Mouse (Mus musculus) spleen, postnatal 4 days (tissue): Measurements from ENCODE around the gene Ptprn2.
A peak's percentile ranks its signal among the peaks of the same experiment; 100 is the strongest.

Source experiments
- DNase-seq, 2 experiments: peaks; one replicate each; pipeline ENCODE4 v3.0.0; 2022; ENCODE audit warnings: low spot score in 2 of 2

Ptprn2 gene

DNA sequence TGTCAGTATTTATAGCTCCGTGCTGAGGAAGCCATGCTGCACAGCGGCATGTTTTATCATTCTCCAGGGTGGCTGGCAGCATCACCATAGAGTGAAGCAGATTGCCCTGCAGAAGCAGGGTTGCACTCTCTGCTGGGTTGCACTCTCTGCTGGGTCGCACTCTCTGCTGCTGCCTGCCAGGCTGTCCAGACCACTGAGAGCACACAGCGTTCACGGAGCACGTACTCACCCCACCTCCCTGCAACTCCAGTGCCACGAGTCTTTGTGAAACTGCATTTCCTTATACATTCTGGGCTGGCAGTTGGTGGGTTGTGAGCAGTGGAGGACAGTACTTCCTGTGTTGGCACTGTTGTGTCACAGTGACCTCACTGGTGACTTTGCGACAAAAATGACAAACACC lies 108.9 kb downstream of the Ptprn2 start:
- no peak for DNase-seq

DNA sequence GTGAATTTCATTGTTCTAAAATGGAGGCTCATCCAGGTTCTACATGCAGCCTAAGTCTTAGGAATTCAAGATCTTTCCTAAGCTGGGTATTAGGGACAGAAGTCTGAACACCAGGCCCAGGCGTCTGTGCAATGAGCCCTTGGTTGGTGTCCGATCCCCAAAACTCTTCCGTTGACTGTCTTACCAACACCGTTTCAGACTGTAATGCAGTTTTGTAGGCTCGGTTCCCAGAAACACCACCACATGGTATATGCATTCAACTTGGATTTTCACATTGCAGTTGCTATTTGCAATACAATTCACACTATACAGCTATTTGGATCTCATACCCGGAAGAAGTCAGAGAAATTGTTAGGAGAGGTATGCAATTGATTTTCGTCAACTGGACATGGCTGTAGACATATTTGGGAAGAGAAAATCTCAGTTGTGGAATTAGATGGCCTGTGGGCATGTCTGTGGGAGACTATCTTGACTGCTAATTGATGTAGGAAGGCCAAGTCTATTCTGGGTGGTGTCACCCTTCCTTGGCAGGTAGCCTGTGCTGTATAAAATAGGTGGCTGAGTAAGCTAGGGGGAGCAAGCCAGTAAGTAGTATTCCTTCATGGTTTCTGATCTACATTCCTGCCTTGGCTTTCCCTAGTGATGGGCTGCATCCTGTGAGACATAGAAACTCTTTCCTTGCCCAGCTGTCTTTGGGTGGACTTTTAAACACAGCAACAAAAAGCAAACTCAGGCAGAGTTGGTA lies 109.5 kb downstream of the Ptprn2 start:
- DNase-seq = no peak

- no peak for DNase-seq
These were observed 110.2 kb downstream of the Ptprn2 start for GRCm38 (mm10) chr12:116595727-116596126.

- DNase-seq = no peak
These were observed 111.5 kb downstream of the Ptprn2 start for GRCm38 (mm10) chr12:116596993-116597392.

- DNase-seq = no peak
These were observed 112.2 kb downstream of the Ptprn2 start for GRCm38 (mm10) chr12:116597670-116598069.

DNA sequence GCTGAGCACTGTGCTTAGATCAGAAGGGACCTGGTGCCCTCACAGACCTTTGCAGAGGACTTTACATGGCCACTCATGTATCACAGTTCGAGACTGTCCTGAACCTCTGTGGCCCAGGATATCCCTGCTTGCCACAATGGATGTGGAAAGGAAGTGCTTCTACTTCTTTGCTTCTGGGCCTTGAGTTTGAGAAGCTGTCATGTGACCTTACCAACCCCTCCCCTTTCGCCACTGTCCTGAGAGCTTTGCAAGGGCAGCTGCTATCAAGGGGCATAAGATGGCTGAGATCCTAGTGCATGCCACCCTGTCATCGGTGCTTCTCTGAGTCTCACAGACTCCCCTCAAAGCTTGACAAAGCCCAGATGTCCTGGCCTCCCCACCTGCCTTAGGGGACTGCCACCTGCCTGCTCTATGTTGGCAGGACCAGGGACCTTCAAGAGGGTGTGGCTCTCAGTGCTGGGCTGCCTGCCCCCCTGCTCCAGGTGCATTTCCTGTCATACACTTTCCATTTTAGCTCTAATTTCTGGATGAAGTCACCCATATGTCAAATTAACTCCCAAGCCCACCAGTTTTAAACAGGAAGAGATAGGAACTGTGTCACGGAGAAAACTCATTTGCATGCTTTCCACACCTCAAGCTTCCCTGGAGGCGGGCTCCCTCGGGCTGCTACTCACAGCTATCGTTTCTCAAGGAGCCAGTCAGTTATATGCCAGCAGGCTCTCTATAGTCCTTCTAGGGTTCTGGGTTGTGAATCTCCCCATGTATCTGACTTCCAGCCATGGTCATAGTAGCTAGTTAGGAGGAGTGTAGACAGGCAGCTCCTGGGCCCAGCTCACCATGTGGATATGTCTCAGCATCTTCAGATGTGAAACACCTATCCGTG lies 112.8 kb downstream of the Ptprn2 start:
- DNase-seq = no peak

DNA sequence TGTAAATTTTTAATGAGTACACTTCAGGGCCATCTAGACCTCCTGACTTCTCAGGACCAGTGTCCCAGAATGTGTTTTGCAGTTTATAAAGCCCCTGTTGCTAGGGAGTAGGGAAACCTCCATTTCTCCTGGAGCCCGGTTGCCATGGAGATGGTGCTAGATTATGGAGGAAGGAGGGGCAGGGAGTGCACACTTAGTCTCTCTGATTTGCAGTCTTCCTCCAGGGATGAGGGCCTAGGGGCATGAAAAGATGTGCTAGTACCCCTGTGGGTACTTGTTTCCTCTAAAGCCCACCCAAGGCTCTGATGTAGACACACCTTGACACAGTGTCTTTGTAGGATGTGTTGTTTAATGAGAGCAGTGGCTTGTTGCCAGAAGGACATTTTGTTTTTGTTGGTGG lies 114.0 kb downstream of the Ptprn2 start:
- DNase-seq = no peak

GRCm38 (mm10) chr12:116600054-116600453 lies 114.5 kb downstream of the Ptprn2 start:
- DNase-seq = no peak

GRCm38 (mm10) chr12:116601395-116601794 lies 115.9 kb downstream of the Ptprn2 start:
- no peak for DNase-seq

GRCm38 (mm10) chr12:116601921-116602320 lies 116.4 kb downstream of the Ptprn2 start:
- no peak for DNase-seq

DNA sequence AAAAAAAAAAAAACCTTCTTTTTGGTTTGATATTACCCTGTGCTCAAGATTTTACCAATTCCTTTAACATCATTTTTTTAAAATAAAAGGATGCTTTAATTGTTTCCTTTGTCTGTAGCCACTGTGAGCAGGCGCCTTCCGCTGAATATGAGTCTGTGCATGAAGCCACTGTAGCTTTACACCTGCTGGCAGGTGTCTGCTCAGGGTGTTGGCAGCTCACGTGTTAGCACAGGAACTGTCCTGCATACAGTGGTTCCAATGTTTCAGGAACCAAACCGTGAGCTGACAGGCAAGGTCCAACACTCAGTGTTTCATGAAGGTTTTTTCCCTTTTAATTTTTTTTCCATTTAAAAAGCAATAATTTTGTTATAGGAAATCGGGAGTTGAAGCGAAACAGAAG lies 123.1 kb downstream of the Ptprn2 start:
- DNase-seq = no peak

- peak; percentile 28 to 78 for DNase-seq
These were observed 134.3 kb downstream of the Ptprn2 start for GRCm38 (mm10) chr12:116619868-116620267.

DNA sequence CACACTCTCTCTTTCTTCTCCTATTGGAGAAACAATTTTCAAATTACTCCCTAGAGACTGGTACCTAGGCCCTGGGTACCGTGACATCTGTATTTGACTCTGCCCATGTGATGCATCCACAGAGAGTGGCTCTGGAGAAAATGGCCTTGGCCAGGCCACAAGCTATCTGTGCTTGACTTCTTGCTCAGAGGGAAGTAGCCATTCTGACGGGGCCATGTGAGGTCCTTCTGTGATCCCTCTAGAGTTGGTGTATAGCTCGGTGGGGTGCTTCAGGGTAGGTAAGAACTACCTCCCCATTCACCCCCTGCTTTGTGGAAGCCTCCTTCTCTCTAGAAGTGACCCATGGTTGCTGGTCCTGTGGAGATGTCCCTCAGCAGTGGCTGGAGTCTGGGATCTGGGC lies 134.8 kb downstream of the Ptprn2 start:
- DNase-seq = no peak

DNA sequence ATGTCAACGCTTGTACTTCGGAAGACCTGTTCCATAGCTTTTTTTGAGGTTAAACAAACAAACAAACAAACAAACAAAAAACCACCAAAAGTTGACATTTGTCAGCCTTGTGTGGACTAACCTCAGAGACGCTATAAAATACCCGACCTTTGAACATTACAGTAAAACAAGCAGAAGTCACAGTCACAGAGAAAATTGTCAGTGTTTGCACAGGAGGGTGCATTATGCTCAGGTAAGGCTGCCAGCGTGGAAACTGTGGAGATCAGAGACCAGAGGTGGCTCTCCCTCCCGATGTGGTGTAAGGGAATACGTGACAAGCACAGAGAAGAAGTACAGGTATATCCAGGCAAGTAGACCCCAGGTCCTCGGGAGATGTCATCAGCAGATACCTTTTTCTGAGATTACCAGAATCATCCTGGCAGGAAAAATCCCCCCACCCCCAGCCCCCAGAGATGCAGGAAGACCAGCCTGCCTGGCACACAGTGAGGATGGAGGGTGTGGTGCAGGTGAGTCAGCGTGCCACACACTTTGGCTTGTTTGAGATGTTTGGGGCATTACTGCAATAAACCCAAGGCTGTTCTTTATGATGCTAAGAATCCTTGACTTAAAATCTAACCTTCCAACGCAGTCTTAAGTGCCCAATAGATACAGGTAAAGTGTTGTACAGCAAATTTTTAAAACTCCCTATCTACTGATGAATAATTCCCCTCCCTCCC lies 136.0 kb downstream of the Ptprn2 start:
- no peak for DNase-seq

DNA sequence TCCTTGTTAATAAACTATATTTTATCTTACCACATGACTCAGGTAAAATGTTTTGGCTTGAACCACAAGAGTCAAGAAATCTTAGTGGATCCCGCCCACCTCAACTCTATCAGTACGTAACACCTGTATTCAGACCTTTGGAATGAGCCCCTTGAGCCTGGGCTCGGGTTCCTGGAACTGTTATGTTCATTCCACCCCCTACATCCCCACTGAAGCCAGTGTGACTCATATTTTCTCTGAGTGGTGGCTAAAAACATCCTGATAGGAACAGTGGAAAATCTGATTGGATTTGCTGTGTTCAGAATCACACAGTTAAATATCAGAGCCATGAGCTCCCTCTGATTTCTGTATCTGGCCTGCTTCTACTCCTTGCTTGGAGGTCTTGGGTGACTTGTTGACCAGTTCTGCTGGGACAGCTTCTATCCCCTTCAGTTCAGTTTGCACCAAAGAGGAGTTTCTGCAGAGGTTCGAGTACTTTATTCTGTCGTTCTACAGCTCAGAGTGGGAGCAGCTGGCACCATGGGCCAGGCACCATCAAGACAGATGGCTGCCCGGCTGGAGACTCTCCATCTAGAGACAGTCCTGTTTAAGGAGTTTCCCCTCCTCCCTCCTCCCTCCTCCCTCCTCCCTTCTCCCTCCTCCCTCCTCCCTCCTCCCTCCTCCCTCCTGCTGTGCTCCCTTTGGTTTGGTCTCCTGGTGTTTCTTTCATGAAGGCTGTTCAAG lies 137.3 kb downstream of the Ptprn2 start:
- DNase-seq = no peak

DNA sequence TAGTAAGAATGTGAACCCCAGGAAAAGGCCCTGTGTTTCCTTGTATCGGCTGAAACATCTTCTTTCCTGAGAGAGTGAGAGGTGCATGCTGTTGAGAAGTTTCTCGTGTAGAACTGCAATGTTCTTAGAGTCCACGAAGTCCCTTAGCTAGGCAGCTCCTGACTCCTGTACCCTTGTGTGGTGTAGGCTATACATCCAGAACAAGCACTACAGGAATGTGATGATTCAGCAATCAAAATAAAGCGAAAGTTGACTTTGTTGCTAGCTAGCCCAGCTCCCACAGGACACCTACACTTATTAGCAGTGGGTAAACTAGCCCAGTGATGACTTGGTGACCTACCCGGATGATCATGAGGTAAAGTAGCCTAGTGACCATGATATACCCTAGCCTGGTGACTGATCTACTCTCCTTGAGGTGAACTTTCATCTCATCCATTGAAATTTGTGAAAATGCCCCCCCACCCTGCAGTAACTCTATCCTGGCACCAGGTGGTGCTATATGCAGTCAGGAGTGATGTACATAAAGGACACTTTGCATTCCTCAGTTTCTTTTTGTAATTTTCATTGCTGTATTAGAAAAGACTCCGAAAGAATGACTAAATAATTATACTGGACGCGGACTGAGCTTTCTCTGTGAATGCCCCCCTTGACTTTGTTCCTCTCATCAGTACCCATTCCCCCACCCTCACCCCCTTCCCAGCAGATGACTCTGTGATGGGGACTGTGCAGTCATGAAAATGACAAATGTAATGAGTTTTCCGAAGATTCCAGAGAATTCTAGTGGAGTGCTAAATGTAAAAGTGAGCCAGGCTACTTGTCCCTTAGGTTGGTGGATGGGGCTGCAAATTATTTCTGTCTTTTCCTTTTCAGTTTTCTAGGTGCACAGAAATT lies 140.1 kb downstream of the Ptprn2 start:
- DNase-seq = no peak

DNA sequence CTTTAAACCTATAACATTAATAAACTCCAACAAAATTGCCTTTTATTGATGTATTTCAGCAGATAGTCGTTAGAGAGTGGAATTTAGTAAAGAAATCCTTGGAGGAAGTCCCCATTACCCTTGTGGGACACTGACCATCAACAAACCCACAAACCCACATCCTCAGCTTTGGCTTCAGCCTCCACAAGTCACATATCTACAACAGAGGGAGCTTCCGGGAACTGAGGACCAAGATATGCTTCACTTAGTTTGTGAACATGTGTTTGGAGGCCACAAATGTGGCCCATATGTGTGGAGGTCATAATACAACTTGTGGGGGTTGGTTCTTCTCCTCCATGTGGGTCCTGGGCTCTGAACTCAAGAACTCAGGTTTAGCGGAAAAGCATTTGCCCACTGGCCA lies 143.5 kb downstream of the Ptprn2 start:
- DNase-seq = no peak

GRCm38 (mm10) chr12:116637498-116637897 lies 152.0 kb downstream of the Ptprn2 start:
- no peak for DNase-seq

- DNase-seq = no peak
These were observed 155.4 kb downstream of the Ptprn2 start for GRCm38 (mm10) chr12:116640871-116641270.

- DNase-seq = no peak
These were observed 156.0 kb downstream of the Ptprn2 start for GRCm38 (mm10) chr12:116641339-116642190.
